Mouse (Mus musculus) frontal cortex, adult (tissue): ENCODE data around the gene Adamts17.
A peak's percentile ranks its signal among the peaks of the same experiment; 100 is the strongest.

Experiments used
- ATAC-seq: cut with Nextera tagmentation; 2 replicates; pipeline ENCODE4 v1.9.2; 2017; ENCODE audit warnings: mild to moderate bottlenecking, moderate library complexity, mixed read lengths; ENCODE audit not compliant: low TSS enrichment

The Adamts17 gene

GRCm38 (mm10) chr7:66931291-66931690 is 91.8 kb downstream of the Adamts17 start:
- ATAC-seq: no peak

DNA sequence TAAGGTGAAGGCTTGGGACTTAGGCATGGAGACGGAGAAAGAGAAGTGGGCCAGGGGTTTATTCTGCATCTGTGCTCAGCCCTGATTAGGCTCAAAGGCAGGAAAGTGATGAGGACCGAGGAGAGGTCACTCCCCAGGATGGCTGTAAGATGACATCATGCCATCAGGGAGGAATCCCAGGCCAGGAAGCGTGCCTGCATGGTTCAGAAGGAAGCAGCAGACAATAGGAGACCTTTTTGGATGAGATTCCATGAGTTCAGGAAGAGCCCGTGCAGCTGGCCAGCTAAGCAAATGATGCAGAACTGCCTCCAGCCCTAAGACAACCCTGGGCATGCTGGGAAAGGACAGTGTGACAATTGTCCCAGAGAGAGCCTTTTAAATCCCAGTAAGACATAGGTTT is 93.7 kb downstream of the Adamts17 start:
- no peak for ATAC-seq

GRCm38 (mm10) chr7:66934062-66934461 is 94.5 kb downstream of the Adamts17 start:
- peak; percentile 87 for ATAC-seq

DNA sequence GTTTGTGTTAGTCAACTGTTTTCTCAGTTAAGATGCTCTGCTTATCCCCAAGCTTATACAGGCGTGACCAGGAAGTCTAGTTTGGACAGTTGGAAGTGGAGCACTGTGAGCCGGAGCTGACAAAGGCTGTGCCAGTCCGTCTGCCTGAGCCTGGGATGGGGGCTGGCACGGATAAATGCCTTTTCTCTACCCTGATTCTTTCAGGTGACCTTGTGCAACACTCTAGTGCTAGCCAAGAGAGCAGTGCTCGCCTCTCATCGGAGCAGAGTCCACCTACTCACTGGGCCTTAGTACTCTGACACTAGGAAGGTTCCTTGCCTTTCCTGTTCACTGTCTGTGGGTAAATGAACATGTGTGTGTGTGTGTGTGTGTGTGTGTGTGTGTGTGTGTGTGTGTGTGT is 95.5 kb downstream of the Adamts17 start:
- ATAC-seq: no peak

GRCm38 (mm10) chr7:66936042-66936755 is 96.7 kb downstream of the Adamts17 start:
- ATAC-seq: no peak

- ATAC-seq: no peak
These were observed 97.4 kb downstream of the Adamts17 start for GRCm38 (mm10) chr7:66936911-66937310.

GRCm38 (mm10) chr7:66938988-66939783 is 99.7 kb downstream of the Adamts17 start:
- no peak for ATAC-seq

GRCm38 (mm10) chr7:66940761-66941160 is 101.2 kb downstream of the Adamts17 start:
- ATAC-seq: no peak

GRCm38 (mm10) chr7:66949006-66949405 is 109.5 kb downstream of the Adamts17 start:
- ATAC-seq: no peak

DNA sequence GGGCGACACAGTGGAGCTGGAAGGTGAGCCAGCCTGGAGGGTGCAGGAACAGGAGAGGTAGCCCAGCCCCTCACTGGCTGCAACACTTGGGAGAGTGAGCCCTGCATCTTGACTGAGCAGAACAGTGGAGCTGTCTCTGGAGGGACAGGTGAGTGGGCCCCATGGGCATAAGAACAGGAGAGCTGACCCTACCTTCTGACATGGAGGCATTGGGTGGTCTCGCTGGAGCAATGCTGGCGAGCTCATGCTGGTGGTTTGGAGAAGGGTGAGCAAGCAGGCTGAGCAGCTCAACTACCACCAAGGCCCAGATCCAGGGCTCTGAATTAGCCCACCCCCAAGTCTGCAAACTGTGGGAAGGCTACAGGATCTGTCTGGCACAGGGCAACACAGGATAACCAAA is 113.4 kb downstream of the Adamts17 start:
- ATAC-seq: no peak

DNA sequence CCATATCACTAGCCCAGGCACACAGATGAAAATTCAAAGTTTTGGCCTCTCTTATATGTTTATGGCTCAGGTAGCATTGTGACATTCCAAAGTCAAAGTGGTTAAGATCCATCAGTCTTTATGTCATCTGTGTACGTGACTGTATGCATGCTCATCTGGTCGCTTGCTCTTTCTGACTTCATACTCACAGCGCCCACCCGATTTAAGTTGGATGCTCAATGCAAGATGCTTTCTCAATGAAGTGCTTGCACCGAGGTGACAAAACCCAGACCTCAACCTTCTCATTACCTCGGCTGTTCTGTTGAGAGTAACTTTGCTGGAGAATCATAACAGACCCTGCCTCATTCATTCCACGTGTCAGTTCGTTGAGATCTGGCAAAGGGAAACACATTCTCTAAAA is 114.5 kb downstream of the Adamts17 start:
- ATAC-seq: no peak

GRCm38 (mm10) chr7:66954723-66955122 is 115.2 kb downstream of the Adamts17 start:
- no peak for ATAC-seq

- ATAC-seq: no peak
These were observed 116.0 kb downstream of the Adamts17 start for GRCm38 (mm10) chr7:66955455-66955919.

DNA sequence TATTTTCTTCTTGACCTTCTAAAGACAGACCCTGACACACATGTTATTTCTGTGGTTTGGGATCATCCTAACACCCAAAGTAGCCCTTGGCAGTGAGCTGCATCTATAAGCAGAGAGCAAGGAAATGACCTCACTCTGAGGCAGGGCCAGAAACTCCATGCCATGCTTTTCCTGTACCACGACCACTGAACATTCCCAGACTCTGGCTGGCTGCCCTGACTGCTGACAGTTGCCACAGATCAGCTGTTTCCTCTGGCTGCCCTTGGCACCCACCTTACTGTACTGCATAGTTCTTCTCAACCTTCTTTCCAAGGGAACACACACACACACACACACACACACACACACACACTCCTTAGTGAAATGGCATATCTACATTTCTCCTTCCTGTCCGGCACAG is 116.4 kb downstream of the Adamts17 start:
- no peak for ATAC-seq

DNA sequence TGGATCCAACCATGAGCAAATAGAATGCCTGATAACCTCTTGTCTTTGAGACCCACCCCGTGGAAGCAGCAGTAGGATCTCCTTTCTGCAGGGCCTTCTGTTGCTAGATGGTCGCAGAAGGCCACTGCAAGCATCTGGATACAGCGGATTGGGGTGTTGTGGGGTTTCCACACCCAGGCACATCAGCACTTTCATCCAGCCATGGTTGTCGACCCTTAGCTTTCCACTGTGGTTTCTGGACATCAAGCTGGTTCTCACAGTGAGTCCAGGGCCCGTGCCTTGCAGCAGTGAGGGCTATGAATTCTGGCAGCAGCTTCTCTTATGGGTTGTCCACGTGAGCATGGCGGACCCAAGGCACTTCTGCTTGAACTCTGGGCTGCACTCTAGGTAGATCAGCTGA is 118.2 kb downstream of the Adamts17 start:
- ATAC-seq: no peak

DNA sequence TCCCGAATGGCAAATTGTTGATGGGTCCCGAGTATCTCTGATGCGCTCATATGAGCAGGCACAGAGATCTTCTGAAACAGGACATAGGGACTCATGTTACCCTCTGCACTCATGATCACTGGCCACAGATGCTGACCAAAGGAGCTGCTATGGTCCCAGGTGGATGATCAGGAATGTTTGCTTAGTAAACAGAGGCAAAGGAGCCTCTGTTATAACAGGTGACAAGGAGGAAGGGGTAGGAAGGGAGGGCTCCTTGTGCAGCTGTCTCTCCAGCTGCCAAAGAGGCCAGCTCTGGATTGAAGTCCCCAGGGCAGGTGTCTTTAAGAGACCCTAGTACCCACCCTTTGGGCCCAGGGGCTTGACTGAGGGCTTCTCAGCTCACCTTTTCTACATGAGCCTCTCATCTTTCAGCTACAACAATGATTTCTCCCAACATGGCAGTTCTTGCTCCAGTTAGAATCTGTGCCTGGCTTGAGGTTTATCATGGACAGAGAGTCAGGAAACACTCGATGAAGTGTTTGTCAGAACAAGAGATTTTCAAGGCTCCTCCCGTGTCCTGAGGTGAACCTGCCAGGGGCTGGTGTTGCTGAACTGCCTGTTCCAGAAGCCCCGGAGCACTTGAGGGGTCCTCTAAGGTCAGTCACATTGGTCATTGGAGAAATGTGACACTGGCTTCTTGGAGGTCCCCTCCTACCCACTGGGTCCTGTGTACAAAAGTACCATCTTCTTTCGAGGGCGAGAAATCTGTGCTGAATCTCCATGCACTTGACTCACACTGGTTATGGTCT is 120.9 kb downstream of the Adamts17 start:
- ATAC-seq: no peak

GRCm38 (mm10) chr7:66962736-66963135 is 123.2 kb downstream of the Adamts17 start:
- no peak for ATAC-seq

- ATAC-seq: no peak
These were observed 124.0 kb downstream of the Adamts17 start for GRCm38 (mm10) chr7:66963541-66963940.

DNA sequence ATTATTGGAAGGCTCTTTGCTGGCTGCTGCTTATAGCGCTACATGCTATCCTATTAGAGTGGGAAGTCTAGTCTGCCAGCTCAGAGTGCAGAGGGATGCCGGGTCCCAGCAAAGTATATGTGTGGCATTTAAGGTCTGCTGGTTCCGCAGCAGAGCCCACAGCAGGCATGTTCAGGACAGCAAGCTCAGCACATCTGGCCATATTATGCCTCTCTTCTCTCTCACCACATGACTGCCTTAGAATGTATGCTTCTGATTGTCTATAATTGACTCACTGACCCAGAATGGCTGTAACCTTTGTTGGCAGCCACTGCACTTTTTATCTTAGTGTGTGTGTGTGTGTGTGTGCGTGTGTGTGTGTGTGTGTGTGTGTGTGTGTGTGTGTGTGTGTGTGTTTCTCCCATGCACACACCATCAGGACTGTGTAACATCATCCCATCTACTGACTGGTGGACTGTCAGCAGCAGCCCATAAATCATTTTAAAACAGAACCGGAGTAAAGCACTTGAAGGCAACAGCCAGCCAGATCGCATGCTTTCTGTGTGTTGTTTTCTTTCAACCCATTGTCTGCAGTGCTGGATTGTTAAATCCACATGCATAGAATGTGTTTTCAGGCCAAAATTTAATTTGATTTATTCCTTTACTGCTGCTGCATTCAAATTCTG is 127.1 kb downstream of the Adamts17 start:
- ATAC-seq: no peak; the same call in 1 of the 2 replicates

GRCm38 (mm10) chr7:66967206-66967919 is 127.8 kb downstream of the Adamts17 start:
- ATAC-seq: no peak

- ATAC-seq: no peak
These were observed 129.1 kb downstream of the Adamts17 start for GRCm38 (mm10) chr7:66968661-66969060.
